Mouse (Mus musculus) cortical plate, adult 2 months (tissue): ENCODE data around the gene Ang5.
"Not testable (repeated sequence)": the region's sequence is repeated elsewhere in the genome, so short reads cannot be mapped to it uniquely, and the experiment has no call there.

Experiments
- CTCF ChIP-seq: fragments of 200-500 bp; IDR thresholded peaks from 2 replicates; pipeline ENCODE4 v1.5.1; 2011; ENCODE audit warnings: mild to moderate bottlenecking, control low read depth, low read length; ENCODE audit not compliant: insufficient read depth; ENCODE audit errors: extremely low read depth
- POLR2A ChIP-seq: fragments of 200-500 bp; IDR thresholded peaks from 2 replicates; pipeline ENCODE4 v1.6.1; 2011; ENCODE audit warnings: mild to moderate bottlenecking, low read length, control low read depth; ENCODE audit not compliant: insufficient read depth; ENCODE audit errors: extremely low read depth

GRCm38 (mm10) chr14:43987404-43987803 is 30.5 kb downstream of the Ang5 start:
- TF ChIP-seq POLR2A, result not testable (repeated sequence)
- peak; percentile 51 for TF ChIP-seq CTCF
